Mouse (Mus musculus): Measurements from ENCODE around the gene Mknk1. TPM values are rescaled to one million over a fixed set of nuclear protein-coding genes. Genes with fewer than 3 reads are reported as not detected.

The Mknk1 gene
- total RNA-seq, 2 experiments from 2014 or later = 33.1 to 38.6 TPM

Other genes with a start within 250 kb of the Mknk1 start
- gene Cyp4a32, start 238.2 kb upstream of the Mknk1 start, total RNA-seq (2021) = not detected
- gene Cyp4b1, start 191.5 kb upstream of the Mknk1 start, total RNA-seq (2021) = 1 to 10 TPM; 2.2 to 2.6 TPM
- gene Efcab14, start 101.5 kb upstream of the Mknk1 start, total RNA-seq (2021) = 10 to 100 TPM; 50.9 to 52.1 TPM
- gene Tex38, start 58.2 kb upstream of the Mknk1 start, total RNA-seq (2021) = not detected
- 10 to 100 TPM; 53.1 to 63.6 TPM for gene Atpaf1, start 54.4 kb upstream of the Mknk1 start, total RNA-seq (2021)
- gene Mob3c, start 11.1 kb upstream of the Mknk1 start, total RNA-seq (2021) = 1 to 10 TPM; 3.3 to 4.4 TPM
- gene Kncn, start 45.2 kb downstream of the Mknk1 start, total RNA-seq (2021) = under 1 TPM; 0.21 to 0.23 TPM
- under 1 TPM; 0.27 to 0.37 TPM for gene 6430628N08Rik, start 51.5 kb downstream of the Mknk1 start, total RNA-seq (2021)
- gene Dmbx1, start 100.7 kb downstream of the Mknk1 start, total RNA-seq (2021) = not detected
- gene Faah, start 178.7 kb downstream of the Mknk1 start, total RNA-seq (2021) = 10 to 100 TPM; 88.4 to 89.8 TPM
- gene Nsun4, start 214.7 kb downstream of the Mknk1 start, total RNA-seq (2021) = 10 to 100 TPM; 10.7 to 11.4 TPM
- 100 to 1,000 TPM; 444 to 446 TPM for gene Uqcrh, start 235.9 kb downstream of the Mknk1 start, total RNA-seq (2021)
- gene Lrrc41, start 236.1 kb downstream of the Mknk1 start, total RNA-seq (2021) = 10 to 100 TPM; 45.3 to 47.7 TPM

Data from left cerebral cortex, postnatal 25 days (tissue).